Mouse (Mus musculus) heart, adult 2 months (tissue): ENCODE measurements around the gene Slc35f3.

Experiments used
- CTCF ChIP-seq: fragments of 200-600 bp; IDR thresholded peaks from 2 replicates; pipeline ENCODE4 v1.8.1; 2022; ENCODE audit warnings: antibody characterized with exemption, mild to moderate bottlenecking, moderate library complexity
- POLR2A ChIP-seq: fragments of 200-500 bp; IDR thresholded peaks from 2 replicates; pipeline ENCODE4 v1.6.1; 2011; ENCODE audit warnings: mild to moderate bottlenecking, low read depth, low read length, control low read depth; ENCODE audit not compliant: insufficient read depth

DNA sequence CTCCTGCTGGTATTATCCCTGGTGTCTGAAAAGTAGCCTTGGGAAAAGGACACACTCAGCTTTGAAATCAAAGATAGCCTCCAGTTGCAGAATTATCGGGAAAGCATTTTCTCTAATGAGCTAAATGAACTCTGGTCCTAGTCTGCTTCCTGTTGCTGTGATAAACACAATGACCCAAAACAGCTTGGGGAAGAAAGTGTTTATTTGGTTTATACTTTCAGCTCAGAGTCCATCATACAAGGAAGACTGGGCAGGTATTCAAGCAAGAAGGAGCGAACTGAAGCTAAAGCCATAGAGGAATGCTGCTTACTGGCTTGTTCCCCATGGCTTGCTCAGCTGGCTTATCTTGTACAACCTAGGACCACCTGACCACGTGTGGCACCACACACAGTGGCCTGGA, 67.9 kb downstream of the Slc35f3 start:
- TF ChIP-seq CTCF (no peak), POLR2A (no peak)
